Comparison of ENCODE assay signal across 8 mouse cellular contexts in genomic region chr1:74195961-74196360, GRCm38 (mm10). TPM values are rescaled to one million over a fixed set of nuclear protein-coding genes. Genes with fewer than 3 reads are reported as not detected.
DNase-seq lines count a peak whose midpoint lies in the region; TF ChIP-seq lines count a peak whose summit lies in the region.
"Had no signal": no experiment of that assay in that cellular context is flagged by ENCODE, and none has a peak within 500 bp of the region (broad histone marks: within the 10 kb centered on the region; RNA-seq: fewer than 3 reads in every experiment).

No protein-coding gene starts in this region.

- peak; percentile 82 for TF ChIP-seq CTCF in lung, adult 2 months (IDR thresholded peaks at IDR 0.05; ENCODE audit: insufficient read depth, low read length)

- H3K4me3 ChIP-seq in lung, adult 2 months (replicated peaks; ENCODE audit: extremely low read depth, low read depth, low read length) = no peak overlapping the region
- peak overlapping the region; percentile 16 for H3K4me3 ChIP-seq in megakaryocyte, embryonic 14.5 days (replicated peaks)
- H3K4me3 ChIP-seq: heart, embryonic 13.5 days had no signal

- peaks cover 19% of the 10 kb centered on the region for H3K27me3 ChIP-seq in megakaryocyte, embryonic 14.5 days (replicated peaks)
- H3K27me3 ChIP-seq: heart, embryonic 13.5 days had no signal

- no peaks in the 10 kb centered on the region for H3K9me3 ChIP-seq in megakaryocyte, embryonic 14.5 days
- H3K9me3 ChIP-seq: heart, embryonic 13.5 days had no signal

- no peak for DNase-seq in lung, adult 2 months
- no peak for DNase-seq in lung, adult 18-20 months
- peak; percentile 79 for DNase-seq in ZHBTc4 (ENCODE audit: low read depth, low spot score)
- DNase-seq in hindlimb bud, embryonic 11.5 days (ENCODE audit: extremely low spot score, low read depth, low spot score) = peak; percentile 10
- DNase-seq in urinary bladder, postnatal 36 days (ENCODE audit: low spot score in 2 of 2) = no peak
- DNase-seq in frontal cortex, postnatal 25 days (ENCODE audit: low spot score in 2 of 2) = no peak

- no peaks in the 10 kb centered on the region for H3K4me1 ChIP-seq in lung, adult 2 months (ENCODE audit: control insufficient read depth, insufficient read depth, low read length)
- peaks cover 42% of the 10 kb centered on the region for H3K4me1 ChIP-seq in megakaryocyte, embryonic 14.5 days

- no peaks in the 10 kb centered on the region for H3K36me3 ChIP-seq in megakaryocyte, embryonic 14.5 days (replicated peaks; ENCODE audit: low read length)
- H3K36me3 ChIP-seq: heart, embryonic 13.5 days had no signal

- WGBS in lung, adult 2 months = 41% methylated on average over 7 of the region's 7 CpGs

- no peak for TF ChIP-seq POLR2A in lung, adult 2 months (IDR thresholded peaks at IDR 0.05; ENCODE audit: borderline replicate concordance, extremely low read depth, low read depth, low read length)

RNA-seq across cellular contexts. Expression of gene Cxcr1, which starts 1.5 kb away (rescaled TPM):
- 0.43 and 1.5 TPM in 2 replicates for polyA plus RNA-seq in lung, adult 2 months (2012; rRNA removed)
- not detected in 2 replicates for polyA plus RNA-seq in megakaryocyte, embryonic 14.5 days (2012; ENCODE audit: insufficient read depth, low replicate concordance)
- polyA plus RNA-seq: heart, embryonic 13.5 days had no signal

RNA-seq across cellular contexts. Expression of gene Arpc2, which starts 39.9 kb away (rescaled TPM):
- 177 and 180 TPM in 2 replicates for polyA plus RNA-seq in lung, adult 2 months (2012; rRNA removed)
- 817 and 1,833 TPM in 2 replicates for polyA plus RNA-seq in megakaryocyte, embryonic 14.5 days (2012; ENCODE audit: insufficient read depth, low replicate concordance)

RNA-seq across cellular contexts. Expression of gene Cxcr2, which starts 42.2 kb away (rescaled TPM):
- 3.2 and 6.4 TPM in 2 replicates for polyA plus RNA-seq in lung, adult 2 months (2012; rRNA removed)
- polyA plus RNA-seq in megakaryocyte, embryonic 14.5 days (2012; ENCODE audit: insufficient read depth, low replicate concordance) = 0.70 TPM in 1 of 2 replicates, not detected in the other
- polyA plus RNA-seq: heart, embryonic 13.5 days had no signal

Comparison
In these comparisons a context has a peak if more than half of its experiments do, and no peak if none do; other contexts are left out.
1. DNase-seq: peak in ZHBTc4 (single experiment) and hindlimb bud, embryonic 11.5 days (single experiment); none in lung, adult 2 months (single experiment), lung, adult 18-20 months (0 of 2), urinary bladder, postnatal 36 days (0 of 2) and frontal cortex, postnatal 25 days (0 of 2).